Mouse (Mus musculus) limb, embryonic 10.5 days (tissue): ENCODE data around the gene Cubn. TPM values are rescaled to one million over a fixed set of nuclear protein-coding genes. Genes with fewer than 3 reads are reported as not detected.

Source experiments
- DNase-seq: peaks from one replicate; pipeline ENCODE4 v3.0.0-alpha.2; 2017; ENCODE audit warnings: low spot score
- H3K27ac ChIP-seq: fragments of 300-500 bp; sonication (generic); 2 replicates; pipeline ENCODE4 v1.5.1; 2016; ENCODE audit warnings: mild to moderate bottlenecking
- H3K27me3 ChIP-seq: fragments of 300-500 bp; sonication (generic); 2 replicates; pipeline ENCODE4 v1.6.1; 2016; ENCODE audit warnings: low read depth, mild to moderate bottlenecking; ENCODE audit not compliant: poor library complexity, severe bottlenecking
- H3K36me3 ChIP-seq: fragments of 300-500 bp; sonication (generic); 2 replicates; pipeline ENCODE4 v1.6.1; 2016; ENCODE audit warnings: mild to moderate bottlenecking, moderate library complexity
- H3K4me1 ChIP-seq: fragments of 300-500 bp; sonication (generic); 2 replicates; pipeline ENCODE4 v1.6.1; 2016
- H3K4me3 ChIP-seq: fragments of 300-500 bp; sonication (generic); 2 replicates; pipeline ENCODE4 v1.5.1; 2016; ENCODE audit warnings: mild to moderate bottlenecking, moderate library complexity
- H3K9me3 ChIP-seq: fragments of 300-500 bp; sonication (generic); replicated peaks from 2 replicates; pipeline ENCODE4 v1.6.1; 2016; ENCODE audit warnings: mild to moderate bottlenecking
- WGBS: fragments of 180-500 bp; shearing (Covaris S2); methylation state at CpG from one replicate; pipeline ENCODE4 v1.1.7; 2016; 5-methylcytosine and 5-hydroxymethylcytosine counted together
- polyA plus RNA-seq: library from polyadenylated mRNA; unstranded; fragments of >200 nt; fragmentation: Nextera tagmentation; extraction: Ambion mirVana; gene quantifications from 2 replicates; pipeline ENCODE4 v1.2.1, GENCODE M21; 2016

The Cubn gene
- polyA plus RNA-seq, 1 experiment from 2014 or later, result 0.05 TPM

DNA sequence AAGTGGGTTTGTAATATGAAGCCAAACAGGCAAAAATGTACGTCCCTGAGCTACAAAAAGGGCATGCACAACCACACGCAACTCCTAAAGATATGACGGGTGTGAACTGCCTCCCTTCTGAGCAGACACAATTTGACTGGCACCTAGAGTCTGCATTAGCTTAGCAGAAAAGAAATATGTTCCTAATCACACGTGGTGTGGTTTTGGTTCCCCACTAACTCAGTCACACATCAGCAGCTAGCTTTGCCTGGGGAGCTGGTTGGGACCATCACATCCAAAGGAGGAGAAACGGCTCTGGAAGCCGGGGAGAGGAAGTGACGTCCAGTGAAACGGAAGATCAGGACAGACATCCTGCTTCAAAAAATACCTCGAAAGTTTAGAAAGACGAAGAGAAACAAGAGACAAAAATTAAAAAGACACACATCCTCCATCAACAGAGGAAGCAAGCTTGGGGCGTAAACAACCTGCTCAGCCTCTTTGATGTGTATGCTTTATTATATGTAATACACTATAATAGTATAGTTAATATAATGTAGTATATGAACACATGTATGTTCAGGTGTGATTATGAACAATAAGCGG lies 258.3 kb downstream of the Cubn start:
- Histone ChIP-seq H3K4me3 (no peak overlapping the region), H3K27ac (peak overlapping the region; percentile 58; the same call in 1 of the 2 replicates), H3K36me3 (no peaks in the 10 kb centered on the region), H3K9me3 (no peaks in the 10 kb centered on the region), H3K27me3 (no peaks in the 10 kb centered on the region), H3K4me1 (peaks cover 38% of the 10 kb centered on the region)
- WGBS, result 63% methylated on average over 12 of the region's 12 CpGs
- peak; percentile 40 for DNase-seq

DNA sequence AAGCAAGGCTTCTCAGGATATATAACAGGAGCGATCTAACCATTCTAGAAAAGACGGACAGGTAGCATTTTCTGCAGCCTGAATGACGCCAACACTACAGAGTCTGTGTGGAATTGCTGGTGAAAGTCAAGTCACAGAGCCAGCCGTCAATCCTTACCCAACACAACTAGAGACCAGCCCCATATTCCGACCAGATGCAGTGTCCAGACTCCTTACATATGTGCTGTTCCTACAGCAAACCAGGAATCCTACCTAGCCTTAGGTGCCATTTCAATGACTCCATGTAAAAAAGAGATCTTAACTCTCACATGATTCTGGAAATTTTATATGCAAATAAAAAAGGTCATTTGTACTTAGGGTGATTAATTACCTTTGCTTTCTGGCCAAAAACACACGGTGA lies 259.3 kb downstream of the Cubn start:
- DNase-seq, result peak; percentile 29
- Histone ChIP-seq H3K9me3 (no peaks in the 10 kb centered on the region), H3K27me3 (no peaks in the 10 kb centered on the region), H3K4me1 (peaks cover 38% of the 10 kb centered on the region), H3K27ac (no peak overlapping the region), H3K36me3 (no peaks in the 10 kb centered on the region), H3K4me3 (no peak overlapping the region)
- 74% methylated on average over 6 of the region's 6 CpGs for whole genome bisulfite sequencing

DNA sequence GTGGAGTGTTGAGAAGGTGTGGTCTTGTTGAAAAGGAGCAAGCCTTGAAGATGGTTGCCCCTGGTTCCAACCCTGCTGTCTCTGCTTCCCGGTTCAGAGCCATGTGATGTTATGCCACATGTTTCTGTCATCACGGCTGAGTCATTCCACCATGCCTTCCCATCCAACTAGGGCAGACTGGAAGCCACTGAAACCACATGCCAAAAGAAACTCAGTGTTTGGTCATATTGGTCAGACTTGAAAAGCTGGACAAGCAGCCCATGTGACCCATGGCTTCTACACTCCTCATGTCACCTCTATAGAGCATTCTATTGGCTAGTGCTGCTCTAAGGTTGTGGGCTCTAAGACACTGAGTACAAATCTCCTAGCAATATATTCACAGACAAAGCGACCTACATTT lies 261.9 kb downstream of the Cubn start:
- H3K4me3 ChIP-seq, result no peak overlapping the region
- H3K36me3 ChIP-seq, result no peaks in the 10 kb centered on the region
- H3K4me1 ChIP-seq, result peaks cover 29% of the 10 kb centered on the region
- WGBS, result 94% methylated on average over 3 of the region's 3 CpGs
- H3K27ac ChIP-seq, result no peak overlapping the region
- DNase-seq, result no peak
- no peaks in the 10 kb centered on the region for H3K27me3 ChIP-seq
- H3K9me3 ChIP-seq, result no peaks in the 10 kb centered on the region

Other genes with a start within 250 kb of the Cubn start
- 67.9 and 79.1 TPM in 2 replicates for gene Rsu1, start 220.4 kb downstream of the Cubn start, polyA plus RNA-seq
- 7.7 and 8.2 TPM in 2 replicates for gene Trdmt1, start 52.9 kb upstream of the Cubn start, polyA plus RNA-seq
- 183 and 240 TPM in 2 replicates for gene Vim, start 82.1 kb upstream of the Cubn start, polyA plus RNA-seq